Mouse (Mus musculus): ENCODE results near the gene Nfam1. TPM values are rescaled to one million over a fixed set of nuclear protein-coding genes. Genes with fewer than 3 reads are reported as not detected.
A peak's percentile ranks its signal among the peaks of the same experiment; 100 is the strongest.

The Nfam1 gene
- total RNA-seq, 4 experiments from 2014 or later: 2.5 to 4.6 (median 3.8) TPM

- DNase-seq: peak; percentile 74
These were observed 4.8 kb upstream of the Nfam1 start for GRCm38 (mm10) chr15:83037755-83038483.

GRCm38 (mm10) chr15:83036900-83037519 is 3.9 kb upstream of the Nfam1 start:
- DNase-seq: peak; percentile 37

GRCm38 (mm10) chr15:83036089-83036488 is 3.0 kb upstream of the Nfam1 start:
- no peak for DNase-seq

- DNase-seq: no peak
These were observed 1.3 kb upstream of the Nfam1 start for GRCm38 (mm10) chr15:83034275-83034977.

GRCm38 (mm10) chr15:83030884-83031283 is 2.2 kb downstream of the Nfam1 start:
- DNase-seq: no peak

GRCm38 (mm10) chr15:83029725-83030718 is 3.1 kb downstream of the Nfam1 start:
- DNase-seq: no peak

- DNase-seq: no peak
These were observed 7.0 kb downstream of the Nfam1 start for GRCm38 (mm10) chr15:83026129-83026528.

GRCm38 (mm10) chr15:83025041-83025760 is 7.9 kb downstream of the Nfam1 start:
- DNase-seq: no peak

- DNase-seq: no peak
These were observed 10.2 kb downstream of the Nfam1 start for GRCm38 (mm10) chr15:83022947-83023346.

GRCm38 (mm10) chr15:83010990-83011664 is 22.0 kb downstream of the Nfam1 start:
- no peak for DNase-seq

GRCm38 (mm10) chr15:83010423-83010822 is 22.7 kb downstream of the Nfam1 start:
- DNase-seq: no peak

GRCm38 (mm10) chr15:83009532-83009931 is 23.6 kb downstream of the Nfam1 start:
- DNase-seq: no peak

- no peak for DNase-seq
These were observed 24.2 kb downstream of the Nfam1 start for GRCm38 (mm10) chr15:83008761-83009423.

GRCm38 (mm10) chr15:83007346-83007920 is 25.7 kb downstream of the Nfam1 start:
- no peak for DNase-seq

- no peak for DNase-seq
These were observed 30.2 kb downstream of the Nfam1 start for GRCm38 (mm10) chr15:83002665-83003548.

- DNase-seq: no peak
These were observed 34.3 kb downstream of the Nfam1 start for GRCm38 (mm10) chr15:82998811-82999221.

- DNase-seq: no peak
These were observed 36.7 kb downstream of the Nfam1 start for GRCm38 (mm10) chr15:82996431-82996830.

GRCm38 (mm10) chr15:82995239-82995638 is 37.9 kb downstream of the Nfam1 start:
- DNase-seq: no peak

GRCm38 (mm10) chr15:82992911-82993310 is 40.2 kb downstream of the Nfam1 start:
- no peak for DNase-seq
